Mouse (Mus musculus) hindbrain, embryonic 15.5 days (tissue): ENCODE measurements at regions not wholly inside any gene's neighbourhood (a gene's known extent, or its start where the extent isn't known, plus 50 kb on each side); places are given as distances from the start of the nearest gene placed in this dataset.

Experiments used
- ATAC-seq: fragments of 200-750 bp; cut with Nextera tagmentation; 2 replicates; pipeline ENCODE4 v1.8.0; 2017; ENCODE audit warnings: low read depth, moderate number of reproducible peaks, moderate TSS enrichment; ENCODE audit not compliant: low FRiP score
- H3K27ac ChIP-seq: fragments of 300-500 bp; sonication (generic); replicated peaks from 2 replicates; pipeline ENCODE4 v1.5.1; 2015; ENCODE audit warnings: mild to moderate bottlenecking, inconsistent platforms
- H3K27me3 ChIP-seq: fragments of 300-500 bp; sonication (generic); 2 replicates; pipeline ENCODE4 v1.6.1; 2015; ENCODE audit warnings: control low read depth, inconsistent platforms
- H3K36me3 ChIP-seq: fragments of 300-500 bp; sonication (generic); 2 replicates; pipeline ENCODE4 v1.6.1; 2015; ENCODE audit warnings: control low read depth, inconsistent platforms
- H3K4me1 ChIP-seq: fragments of 300-500 bp; sonication (generic); replicated peaks from 2 replicates; pipeline ENCODE4 v1.6.1; 2015; ENCODE audit warnings: control low read depth, inconsistent platforms
- H3K4me2 ChIP-seq: fragments of 300-500 bp; sonication (generic); 2 replicates; pipeline ENCODE4 v1.6.1; 2015; ENCODE audit warnings: moderate library complexity, mild to moderate bottlenecking, inconsistent platforms
- H3K4me3 ChIP-seq: fragments of 300-500 bp; sonication (generic); 2 replicates; pipeline ENCODE4 v1.5.1; 2015; ENCODE audit warnings: mild to moderate bottlenecking, inconsistent platforms
- H3K9ac ChIP-seq: fragments of 300-500 bp; sonication (generic); 2 replicates; pipeline ENCODE4 v1.6.1; 2015; ENCODE audit warnings: inconsistent platforms
- H3K9me3 ChIP-seq: fragments of 300-500 bp; sonication (generic); 2 replicates; pipeline ENCODE4 v1.6.1; 2016; ENCODE audit warnings: control low read depth, inconsistent platforms
- WGBS: fragments of 180-500 bp; shearing (Covaris S2); methylation state at CpG from one replicate; pipeline ENCODE4 v1.1.7; 2015; 5-methylcytosine and 5-hydroxymethylcytosine counted together

DNA sequence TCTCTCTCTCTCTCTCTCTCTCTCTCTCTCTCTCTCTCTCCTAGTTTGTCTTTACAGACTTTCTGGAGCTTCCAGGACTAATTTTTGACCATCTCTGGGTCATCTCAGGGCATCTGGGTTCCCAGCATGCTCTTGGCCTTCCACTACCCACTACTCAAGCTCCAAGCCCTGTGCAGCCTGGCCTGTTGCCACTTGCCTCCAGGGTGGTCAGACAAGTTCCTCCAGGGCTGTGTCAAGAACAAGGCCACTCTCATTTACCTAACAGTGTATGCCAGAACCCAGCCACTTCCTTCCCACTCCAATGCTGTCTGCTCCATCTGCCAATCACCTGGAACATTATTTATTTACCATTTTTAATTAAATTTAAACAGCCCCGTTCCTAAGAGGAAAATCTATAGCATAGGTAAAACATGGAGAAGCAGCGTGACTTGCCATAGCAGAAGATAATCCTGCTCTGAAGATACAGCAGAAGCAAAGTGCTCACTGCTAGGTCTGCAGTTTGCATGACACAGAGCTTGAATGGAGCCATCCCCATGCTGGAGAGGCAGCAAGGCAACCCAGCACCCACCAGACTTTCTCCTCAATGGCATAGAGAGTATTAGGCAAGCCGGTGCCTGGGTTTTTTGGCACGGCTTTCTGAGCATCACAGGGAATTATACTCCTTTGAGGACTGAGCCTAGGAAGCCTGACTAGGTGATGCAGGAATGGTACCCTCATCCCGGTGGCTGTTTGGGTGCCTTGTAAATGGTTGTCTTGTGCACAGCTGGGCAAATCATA, 54.0 kb downstream of the Foxi1 start:
- Histone ChIP-seq H3K4me1 (no peaks in the 10 kb centered on the region), H3K9ac (no peak overlapping the region), H3K27ac (no peak overlapping the region), H3K4me3 (no peak overlapping the region), H3K9me3 (no peaks in the 10 kb centered on the region), H3K27me3 (no peaks in the 10 kb centered on the region), H3K36me3 (no peaks in the 10 kb centered on the region), H3K4me2 (no peak overlapping the region)
- 82% methylated on average over 5 of the region's 5 CpGs for WGBS
- ATAC-seq = no peak

DNA sequence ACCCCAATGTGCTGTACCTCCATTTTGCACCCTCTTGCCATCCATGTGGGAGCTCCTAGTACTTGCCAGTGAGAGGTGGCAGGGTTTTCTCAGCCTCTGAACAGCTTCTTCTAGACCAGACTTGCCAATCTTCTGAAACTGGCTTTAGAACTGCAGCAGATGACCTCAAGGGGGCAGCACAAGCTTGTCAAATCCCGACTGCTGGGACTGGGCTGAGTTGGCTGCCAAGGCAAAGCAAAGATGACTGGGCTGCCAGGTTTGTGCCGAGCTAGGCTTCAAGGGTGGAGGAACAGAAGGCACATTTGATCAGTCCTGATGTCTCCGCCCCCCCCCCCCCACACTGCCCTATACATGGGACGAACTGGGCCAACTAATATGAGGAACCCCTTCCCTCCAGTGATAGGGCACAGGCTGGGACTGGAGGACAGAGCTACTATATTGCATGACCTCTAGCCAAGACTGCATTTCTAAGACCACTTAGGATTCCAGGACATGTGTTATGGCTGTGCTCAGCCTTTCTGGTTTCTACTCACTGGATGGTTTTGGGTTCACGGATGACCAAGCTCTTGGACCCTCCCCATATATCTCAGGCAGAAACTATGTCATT, 51.1 kb upstream of the 4930469K13Rik start:
- H3K36me3 ChIP-seq = no peaks in the 10 kb centered on the region
- H3K4me1 ChIP-seq = no peaks in the 10 kb centered on the region
- no peak overlapping the region for H3K4me3 ChIP-seq
- H3K9me3 ChIP-seq = no peaks in the 10 kb centered on the region
- no peak overlapping the region for H3K27ac ChIP-seq
- no peaks in the 10 kb centered on the region for H3K27me3 ChIP-seq
- no peak overlapping the region for H3K9ac ChIP-seq
- ATAC-seq = peak; percentile 79
- no peak overlapping the region for H3K4me2 ChIP-seq
- 33% methylated on average over 5 of the region's 5 CpGs for WGBS
